Mouse (Mus musculus) lung, postnatal 0 days (tissue): Measurements from ENCODE around the gene Gm49337.

ENCODE experiments used
- CTCF ChIP-seq: IDR thresholded peaks from 2 replicates; pipeline ENCODE4 v1.5.1; 2016; ENCODE audit warnings: antibody characterized with exemption, mild to moderate bottlenecking
- EP300 ChIP-seq: IDR thresholded peaks from 2 replicates; pipeline ENCODE4 v1.6.1; 2016; ENCODE audit warnings: antibody characterized with exemption, mild to moderate bottlenecking, control low read depth

DNA sequence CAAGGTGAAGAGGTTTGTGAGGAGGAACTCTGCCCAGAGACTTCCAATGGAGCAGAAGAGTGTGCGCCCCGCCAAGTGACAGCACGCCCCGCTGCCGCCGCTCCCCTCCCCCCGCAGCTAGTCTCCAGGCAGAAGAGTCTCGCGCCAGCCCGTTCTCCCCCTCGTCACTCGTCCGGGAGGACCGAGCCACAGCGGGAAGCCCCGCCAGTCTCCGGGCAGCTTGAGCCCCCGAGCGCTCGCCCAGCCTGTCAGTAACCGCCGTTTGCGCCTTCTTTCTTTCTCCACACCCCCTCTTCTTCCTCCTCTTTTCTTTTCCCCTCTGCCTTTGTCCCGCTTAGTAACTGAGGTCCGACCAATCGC is 47.6 kb downstream of the Gm49337 start:
- TF ChIP-seq CTCF (no peak), EP300 (no peak)
